Mouse (Mus musculus): ENCODE measurements at regions not wholly inside any gene's neighbourhood (a gene's known extent, or its start where the extent isn't known, plus 50 kb on each side); places are given as distances from the start of the nearest gene placed in this dataset.
A peak's percentile ranks its signal among the peaks of the same experiment; 100 is the strongest.

GRCm38 (mm10) chr6:76425120-76425519 lies 72.5 kb downstream of the Gm9008 start:
- no peak for DNase-seq

- DNase-seq: no peak
Measured at GRCm38 (mm10) chr6:76387462-76388049, 110.0 kb downstream of the Gm9008 start.

- peak; percentile 5 to 7 for DNase-seq
Measured at GRCm38 (mm10) chr6:76382323-76382722, 115.3 kb downstream of the Gm9008 start.

GRCm38 (mm10) chr6:76378674-76379073 lies 118.9 kb downstream of the Gm9008 start:
- no peak for DNase-seq

GRCm38 (mm10) chr6:76352141-76352540 lies 145.4 kb downstream of the Gm9008 start:
- DNase-seq: no peak

GRCm38 (mm10) chr6:76348445-76348844 lies 149.1 kb downstream of the Gm9008 start:
- no peak for DNase-seq

GRCm38 (mm10) chr6:76330176-76330575 lies 167.4 kb downstream of the Gm9008 start:
- DNase-seq: no peak
